8 mouse cellular contexts compared by ENCODE assay signal in genomic region chr5:91402339-91403211, GRCm38 (mm10). TPM values are rescaled to one million over a fixed set of nuclear protein-coding genes. Genes with fewer than 3 reads are reported as not detected.
DNase-seq lines count a peak whose midpoint lies in the region; ATAC-seq and TF ChIP-seq lines count a peak whose summit lies in the region.

Gene Btc (minus strand): TSS chr5:91402994.

- no peaks in the 10 kb centered on the region for H3K4me1 ChIP-seq in forebrain, embryonic 11.5 days (replicated peaks; ENCODE audit: control insufficient read depth, insufficient read depth, low read length)
- H3K4me1 ChIP-seq in heart, embryonic 16.5 days (ENCODE audit: control insufficient read depth, insufficient read depth, low read length): no peaks in the 10 kb centered on the region; the same call in 1 of the 2 replicates
- no peaks in the 10 kb centered on the region; the same call in 1 of the 2 replicates for H3K4me1 ChIP-seq in liver, embryonic 16.5 days (ENCODE audit: control insufficient read depth, low read depth, low read length)
- peaks cover 5% of the 10 kb centered on the region; the same call in 1 of the 2 replicates for H3K4me1 ChIP-seq in neural tube, embryonic 12.5 days
- no peaks in the 10 kb centered on the region for H3K4me1 ChIP-seq in stomach, postnatal 0 days (replicated peaks; ENCODE audit: control insufficient read depth, insufficient read depth)

- peak within 1 kb of the TSS; percentile 19 for H3K4me3 ChIP-seq in forebrain, embryonic 11.5 days (ENCODE audit: low read depth, low read length)
- H3K4me3 ChIP-seq in heart, embryonic 16.5 days (ENCODE audit: low read length): peak within 1 kb of the TSS; percentile 66
- H3K4me3 ChIP-seq in liver, embryonic 16.5 days (ENCODE audit: low read depth, low read length): peak within 1 kb of the TSS; percentile 58
- H3K4me3 ChIP-seq in neural tube, embryonic 12.5 days: peak within 1 kb of the TSS; percentile 22
- peak within 1 kb of the TSS; percentile 53 for H3K4me3 ChIP-seq in stomach, postnatal 0 days (ENCODE audit: low read depth, low read length)

- no peaks in the 10 kb centered on the region for H3K27me3 ChIP-seq in forebrain, embryonic 11.5 days (ENCODE audit: control insufficient read depth, insufficient read depth, low read length)
- no peaks in the 10 kb centered on the region for H3K27me3 ChIP-seq in heart, embryonic 16.5 days (ENCODE audit: control insufficient read depth, insufficient read depth, low read length)
- H3K27me3 ChIP-seq in liver, embryonic 16.5 days (ENCODE audit: control insufficient read depth, insufficient read depth, low read depth, low read length): no peaks in the 10 kb centered on the region
- H3K27me3 ChIP-seq in neural tube, embryonic 12.5 days (replicated peaks): no peaks in the 10 kb centered on the region
- no peaks in the 10 kb centered on the region for H3K27me3 ChIP-seq in stomach, postnatal 0 days (ENCODE audit: control insufficient read depth, insufficient read depth, low read length)

- no peak for TF ChIP-seq EP300 in stomach, postnatal 0 days (optimal IDR thresholded peaks at IDR 0.05)

- peak; percentile 78 for ATAC-seq in forebrain, embryonic 11.5 days (replicated peaks; ENCODE audit: low FRiP score)
- ATAC-seq in heart, embryonic 16.5 days (replicated peaks; ENCODE audit: extremely low read depth, insufficient read depth, low FRiP score): peak; percentile 81
- peak; percentile 78 for ATAC-seq in liver, embryonic 16.5 days (ENCODE audit: low read depth)
- peak; percentile 41; the same call in 1 of the 2 replicates for ATAC-seq in neural tube, embryonic 12.5 days (ENCODE audit: low FRiP score, low read depth)
- peak; percentile 97 for ATAC-seq in stomach, postnatal 0 days (ENCODE audit: low FRiP score, low TSS enrichment)

- peak within 1 kb of the TSS; percentile 42 for H3K4me2 ChIP-seq in forebrain, embryonic 11.5 days (ENCODE audit: low read depth, low read length, severe bottlenecking)
- peak within 1 kb of the TSS; percentile 90 for H3K4me2 ChIP-seq in heart, embryonic 16.5 days (ENCODE audit: low read depth, low read length)
- H3K4me2 ChIP-seq in liver, embryonic 16.5 days (ENCODE audit: low read depth, low read length): peak within 1 kb of the TSS; percentile 65
- H3K4me2 ChIP-seq in neural tube, embryonic 12.5 days (replicated peaks): peak within 1 kb of the TSS; percentile 55
- H3K4me2 ChIP-seq in stomach, postnatal 0 days (replicated peaks; ENCODE audit: low read depth): peak within 1 kb of the TSS; percentile 83

- peak; percentile 80 for TF ChIP-seq CTCF in stomach, postnatal 0 days (IDR thresholded peaks at IDR 0.05; ENCODE audit: low read depth)

- no peak within 1 kb of the TSS for H3K27ac ChIP-seq in forebrain, embryonic 11.5 days (ENCODE audit: low read depth, low read length)
- peak within 1 kb of the TSS; percentile 72 for H3K27ac ChIP-seq in heart, embryonic 16.5 days (ENCODE audit: low read length)
- H3K27ac ChIP-seq in liver, embryonic 16.5 days (ENCODE audit: low read length): no peak within 1 kb of the TSS
- H3K27ac ChIP-seq in neural tube, embryonic 12.5 days: no peak within 1 kb of the TSS
- peak within 1 kb of the TSS; percentile 91 for H3K27ac ChIP-seq in stomach, postnatal 0 days (replicated peaks)

- H3K9me3 ChIP-seq in forebrain, embryonic 11.5 days (ENCODE audit: control insufficient read depth, low read length): no peaks in the 10 kb centered on the region
- no peaks in the 10 kb centered on the region for H3K9me3 ChIP-seq in heart, embryonic 16.5 days (replicated peaks; ENCODE audit: control insufficient read depth, low read length)
- no peaks in the 10 kb centered on the region for H3K9me3 ChIP-seq in liver, embryonic 16.5 days (replicated peaks; ENCODE audit: control insufficient read depth, low read length)
- no peaks in the 10 kb centered on the region for H3K9me3 ChIP-seq in neural tube, embryonic 12.5 days
- no peaks in the 10 kb centered on the region for H3K9me3 ChIP-seq in stomach, postnatal 0 days (ENCODE audit: control insufficient read depth, low read length)

- H3K36me3 ChIP-seq in forebrain, embryonic 11.5 days (ENCODE audit: control insufficient read depth, insufficient read depth, low read length): no peaks in the 10 kb centered on the region
- no peaks in the 10 kb centered on the region for H3K36me3 ChIP-seq in heart, embryonic 16.5 days (ENCODE audit: control insufficient read depth, insufficient read depth)
- no peaks in the 10 kb centered on the region for H3K36me3 ChIP-seq in liver, embryonic 16.5 days (ENCODE audit: control insufficient read depth, insufficient read depth)
- H3K36me3 ChIP-seq in neural tube, embryonic 12.5 days: no peaks in the 10 kb centered on the region
- no peaks in the 10 kb centered on the region for H3K36me3 ChIP-seq in stomach, postnatal 0 days (ENCODE audit: control insufficient read depth, insufficient read depth, low read length)

- WGBS in forebrain, embryonic 11.5 days: 11% methylated on average over 18 of the region's 19 CpGs
- WGBS in heart, embryonic 16.5 days: 11% methylated on average over 19 of the region's 19 CpGs
- WGBS in liver, embryonic 16.5 days (ENCODE audit: insufficient replicate concordance): 5% methylated on average over 19 of the region's 19 CpGs
- WGBS in neural tube, embryonic 12.5 days: 18% methylated on average over 19 of the region's 19 CpGs
- WGBS in stomach, postnatal 0 days: 5% methylated on average over 19 of the region's 19 CpGs

- H3K9ac ChIP-seq in forebrain, embryonic 11.5 days (ENCODE audit: low read length): peak within 1 kb of the TSS; percentile 20; the same call in 1 of the 2 replicates
- peak within 1 kb of the TSS; percentile 82 for H3K9ac ChIP-seq in heart, embryonic 16.5 days (ENCODE audit: low read length)
- H3K9ac ChIP-seq in liver, embryonic 16.5 days (ENCODE audit: low read depth, low read length): peak within 1 kb of the TSS; percentile 58
- 0 out of 2 replicates have a peak within 1 kb of the TSS, but pooled peaks have one; percentile 13 for H3K9ac ChIP-seq in neural tube, embryonic 12.5 days
- peak within 1 kb of the TSS; percentile 69 for H3K9ac ChIP-seq in stomach, postnatal 0 days (ENCODE audit: low read length)

- peak; percentile 54 for DNase-seq in 416B (ENCODE audit: low read depth)
- peak; percentile 79 for DNase-seq in adrenal gland, postnatal 14 days
- DNase-seq in forebrain, embryonic 11.5 days (ENCODE audit: low spot score): peak; percentile 70
- peak; percentile 66 to 83 for DNase-seq in kidney, postnatal 25 days
- DNase-seq in stomach, postnatal 0 days (ENCODE audit: low spot score): peak; percentile 87

RNA-seq across cellular contexts. Expression of gene Btc, which starts in this region (rescaled TPM):
- total RNA-seq in adrenal gland, postnatal 14 days (2021): 3.1 and 3.6 TPM in 2 replicates
- polyA plus RNA-seq in forebrain, embryonic 11.5 days (2014; fragmentation: Nextera tagmentation; extraction: Ambion mirVana): not detected in 2 replicates
- polyA plus RNA-seq in heart, embryonic 16.5 days (2015; fragmentation: Nextera tagmentation; extraction: Ambion mirVana): 2.7 and 2.8 TPM in 2 replicates
- polyA plus RNA-seq in liver, embryonic 16.5 days (2015; fragmentation: Nextera tagmentation; extraction: Ambion mirVana): 0.44 and 0.55 TPM in 2 replicates
- 0.13 and 0.19 TPM in 2 replicates for polyA plus RNA-seq in neural tube, embryonic 12.5 days (2016; fragmentation: Nextera tagmentation; extraction: Ambion mirVana)
- polyA plus RNA-seq in stomach, postnatal 0 days (2015; fragmentation: Nextera tagmentation; extraction: Ambion mirVana): 15.6 and 16.5 TPM in 2 replicates

Comparison
In these comparisons a context has a peak if more than half of its experiments do, and no peak if none do; other contexts are left out.
1. Peak in DNase-seq, ATAC-seq, H3K4me3 ChIP-seq, H3K9ac ChIP-seq and H3K4me2 ChIP-seq in forebrain, embryonic 11.5 days; RNA of the gene not detected or under 1 TPM.
2. Peak in ATAC-seq, H3K4me3 ChIP-seq, H3K9ac ChIP-seq and H3K4me2 ChIP-seq in liver, embryonic 16.5 days; RNA of the gene not detected or under 1 TPM.
3. Peak in ATAC-seq, H3K4me3 ChIP-seq, H3K9ac ChIP-seq and H3K4me2 ChIP-seq in neural tube, embryonic 12.5 days; RNA of the gene not detected or under 1 TPM.
4. ATAC-seq: peak in every context shown above with its lines; median percentile 97 in stomach, postnatal 0 days; 81 in heart, embryonic 16.5 days; 78 in forebrain, embryonic 11.5 days; 78 in liver, embryonic 16.5 days; 41 in neural tube, embryonic 12.5 days.
5. H3K27ac ChIP-seq: peak in heart, embryonic 16.5 days (single experiment) and stomach, postnatal 0 days (single experiment); none in forebrain, embryonic 11.5 days (single experiment), liver, embryonic 16.5 days (single experiment) and neural tube, embryonic 12.5 days (single experiment).
6. H3K9ac ChIP-seq: peak in every context shown above with its lines; median percentile 82 in heart, embryonic 16.5 days; 69 in stomach, postnatal 0 days; 58 in liver, embryonic 16.5 days; 20 in forebrain, embryonic 11.5 days; 13 in neural tube, embryonic 12.5 days.
7. Peak in every context shown above with its lines, with median percentiles within 50 percentile points of each other: DNase-seq, H3K4me2 ChIP-seq and H3K4me3 ChIP-seq.